Mouse (Mus musculus) E14TG2a.4 (cell line): Measurements from ENCODE around the gene Prr29.

ENCODE experiments used
- CTCF ChIP-seq: conservative IDR thresholded peaks from 2 replicates; pipeline ENCODE4 v1.5.1; 2014; ENCODE audit warnings: low read length
- NANOG ChIP-seq: IDR thresholded peaks from 2 replicates; pipeline ENCODE4 v1.6.1; 2014; ENCODE audit warnings: borderline replicate concordance, low read length, mixed read lengths
- POU5F1 ChIP-seq: IDR thresholded peaks from 2 replicates; pipeline ENCODE4 v1.6.1; 2014; ENCODE audit warnings: low read length, borderline replicate concordance

DNA sequence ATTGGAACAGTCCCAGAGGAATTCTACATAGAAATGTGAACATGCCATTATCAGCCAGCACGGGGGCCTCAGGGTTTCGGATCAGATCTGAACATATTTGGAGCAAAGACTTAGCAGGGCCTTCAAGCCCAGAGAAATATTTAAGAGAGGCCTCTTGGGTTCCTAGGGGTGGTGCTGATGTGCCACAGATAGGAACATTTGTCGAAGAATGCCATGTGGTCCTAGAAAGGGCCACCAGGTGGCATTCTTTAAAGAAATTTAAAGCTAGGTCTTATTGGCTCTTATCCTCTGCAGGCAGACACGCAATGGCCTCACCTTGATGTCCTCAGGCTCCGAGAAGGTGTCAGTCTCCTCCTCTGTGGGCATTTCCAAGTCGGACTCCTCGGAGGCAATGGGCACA, 35.6 kb upstream of the Prr29 start:
- peak; percentile 26 for TF ChIP-seq CTCF
- TF ChIP-seq POU5F1 = no peak
- TF ChIP-seq NANOG = no peak
